Mouse (Mus musculus): ENCODE measurements around the gene Rfc4. TPM values are rescaled to one million over a fixed set of nuclear protein-coding genes. Genes with fewer than 3 reads are reported as not detected.

Gene Rfc4
- total and polyA plus RNA-seq, 2 experiments = 5.3 TPM; not detected in 1

DNA sequence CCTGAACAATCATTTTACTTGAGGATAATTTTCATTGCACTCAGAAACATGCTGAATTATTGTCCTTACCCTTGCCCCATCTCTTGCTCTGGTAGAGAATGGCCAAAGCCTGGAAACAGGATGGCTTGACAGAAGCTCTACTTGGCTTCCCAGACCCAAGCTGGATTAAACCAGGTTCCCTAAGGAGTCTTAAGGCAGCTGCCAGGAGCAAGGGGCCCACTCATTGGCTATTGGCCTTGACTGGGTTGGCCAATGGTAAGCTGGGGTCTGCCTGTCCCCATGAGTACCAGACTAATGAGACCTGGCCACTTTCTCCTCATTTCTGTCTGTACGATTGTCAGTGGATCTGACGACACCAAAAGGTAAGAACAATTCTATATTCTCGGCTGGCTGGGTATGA is 18.7 kb upstream of the Rfc4 start, which contains the start of gene Adipoq:
TSS of gene Adipoq (plus strand) at position 257 of the 400 bp plus-strand sequence.
- DNase-seq (ENCODE audit: extremely low read depth, low read depth, low spot score) = no peak
- WGBS = 95% methylated on average over 3 of the region's 3 CpGs
- Histone ChIP-seq H3K27ac (replicated peaks; ENCODE audit: insufficient read depth, low read depth, low read length) (no peak within 1 kb of the TSS), H3K9ac (ENCODE audit: low read depth, low read length) (no peak within 1 kb of the TSS), H3K36me3 (ENCODE audit: control insufficient read depth, insufficient read depth, low read length) (no peaks in the 10 kb centered on the region), H3K27me3 (ENCODE audit: control insufficient read depth, insufficient read depth, low read length) (no peaks in the 10 kb centered on the region), H3K4me3 (ENCODE audit: insufficient read depth, low read depth, low read length) (no peak within 1 kb of the TSS), H3K4me1 (ENCODE audit: control insufficient read depth, insufficient read depth, low read length) (peaks cover 21% of the 10 kb centered on the region), H3K79me2 (ENCODE audit: control insufficient read depth, insufficient read depth, low read length) (no peaks in the 10 kb centered on the region)
- TF ChIP-seq POLR2A (IDR thresholded peaks at IDR 0.05; ENCODE audit: extremely low read depth, insufficient read depth, low read length) (no peak), CTCF (IDR thresholded peaks at IDR 0.05; ENCODE audit: low read depth, low read length) (no peak)

DNA sequence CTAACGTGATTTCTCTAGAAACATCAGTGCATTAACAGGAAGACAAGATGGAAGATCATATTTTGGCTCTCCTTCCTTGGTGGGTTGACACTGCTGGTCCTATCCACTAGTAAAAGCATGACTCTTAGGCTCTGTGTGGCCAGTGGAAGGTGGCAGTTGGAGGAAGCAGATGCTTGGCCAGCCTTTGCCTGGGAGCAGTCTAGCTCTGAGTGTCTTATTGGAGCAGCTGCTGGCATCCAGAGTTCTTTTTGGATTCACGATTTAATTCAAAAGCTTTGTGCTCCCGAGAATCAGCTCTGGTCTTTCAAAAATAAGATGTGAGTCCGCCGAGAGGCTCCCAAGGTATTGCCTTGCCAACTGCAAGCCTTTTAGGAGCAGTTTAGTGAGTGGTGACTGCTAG is 17.7 kb upstream of the Rfc4 start:
- Histone ChIP-seq H3K27ac (replicated peaks; ENCODE audit: insufficient read depth, low read depth, low read length) (no peak overlapping the region), H3K36me3 (ENCODE audit: control insufficient read depth, insufficient read depth, low read length) (no peaks in the 10 kb centered on the region), H3K9ac (ENCODE audit: low read depth, low read length) (no peak overlapping the region), H3K4me1 (ENCODE audit: control insufficient read depth, insufficient read depth, low read length) (peaks cover 21% of the 10 kb centered on the region), H3K79me2 (ENCODE audit: control insufficient read depth, insufficient read depth, low read length) (no peaks in the 10 kb centered on the region), H3K27me3 (ENCODE audit: control insufficient read depth, insufficient read depth, low read length) (no peaks in the 10 kb centered on the region), H3K4me3 (ENCODE audit: insufficient read depth, low read depth, low read length) (no peak overlapping the region)
- DNase-seq (ENCODE audit: extremely low read depth, low read depth, low spot score) = no peak
- TF ChIP-seq CTCF (IDR thresholded peaks at IDR 0.05; ENCODE audit: low read depth, low read length) (no peak), POLR2A (IDR thresholded peaks at IDR 0.05; ENCODE audit: extremely low read depth, insufficient read depth, low read length) (no peak)
- 80% methylated on average over 5 of the region's 5 CpGs for WGBS

DNA sequence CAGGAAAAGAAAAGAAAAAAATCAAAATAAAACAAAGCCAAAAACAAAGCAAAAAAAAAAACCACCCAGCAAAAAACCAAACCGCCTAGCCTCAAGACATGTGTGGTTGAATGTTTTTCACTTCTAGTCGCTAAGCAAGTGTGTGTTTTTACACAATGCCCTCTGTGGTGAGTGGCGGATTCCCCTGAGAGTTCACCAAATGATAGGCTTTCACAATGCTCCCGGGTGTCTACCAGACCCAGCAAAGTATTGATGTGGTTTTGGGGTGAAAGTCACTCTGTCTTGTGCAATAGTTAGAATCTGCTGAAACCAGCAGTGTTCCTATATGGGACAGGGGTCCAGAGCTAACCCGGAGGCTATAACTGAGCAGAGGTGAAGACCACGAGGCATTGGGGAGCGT is 16.8 kb upstream of the Rfc4 start:
- no peak overlapping the region for H3K4me3 ChIP-seq (ENCODE audit: insufficient read depth, low read depth, low read length)
- peak overlapping the region; percentile 30 for H3K27ac ChIP-seq (replicated peaks; ENCODE audit: insufficient read depth, low read depth, low read length)
- no peaks in the 10 kb centered on the region for H3K79me2 ChIP-seq (ENCODE audit: control insufficient read depth, insufficient read depth, low read length)
- no peak overlapping the region for H3K9ac ChIP-seq (ENCODE audit: low read depth, low read length)
- WGBS = 29% methylated on average over 7 of the region's 7 CpGs
- TF ChIP-seq CTCF (IDR thresholded peaks at IDR 0.05; ENCODE audit: low read depth, low read length) (no peak), POLR2A (IDR thresholded peaks at IDR 0.05; ENCODE audit: extremely low read depth, insufficient read depth, low read length) (no peak)
- DNase-seq (ENCODE audit: extremely low read depth, low read depth, low spot score) = peak; percentile 92
- H3K36me3 ChIP-seq (ENCODE audit: control insufficient read depth, insufficient read depth, low read length) = no peaks in the 10 kb centered on the region
- H3K27me3 ChIP-seq (ENCODE audit: control insufficient read depth, insufficient read depth, low read length) = no peaks in the 10 kb centered on the region
- peaks cover 15% of the 10 kb centered on the region for H3K4me1 ChIP-seq (ENCODE audit: control insufficient read depth, insufficient read depth, low read length)

DNA sequence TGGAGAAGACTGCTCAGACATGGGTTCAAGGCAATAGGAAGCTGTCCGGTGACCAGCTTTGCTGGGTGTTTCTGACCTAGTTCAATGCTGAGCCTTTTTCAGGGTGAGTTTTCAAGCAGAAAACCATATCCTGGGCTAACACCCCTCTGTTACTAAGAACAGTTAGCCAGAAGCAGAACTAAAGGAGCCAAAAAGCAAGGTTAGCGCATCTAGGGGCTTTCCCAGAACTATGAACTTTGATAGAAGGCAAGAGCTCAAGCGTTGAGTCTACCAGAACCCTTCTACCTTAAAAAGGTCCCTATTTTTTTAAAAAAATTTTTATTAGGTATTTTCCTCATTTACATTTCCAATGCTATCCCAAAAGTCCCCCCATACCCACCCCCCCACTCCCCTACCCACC is 13.4 kb upstream of the Rfc4 start:
- Histone ChIP-seq H3K4me3 (ENCODE audit: insufficient read depth, low read depth, low read length) (no peak overlapping the region), H3K27me3 (ENCODE audit: control insufficient read depth, insufficient read depth, low read length) (no peaks in the 10 kb centered on the region), H3K4me1 (ENCODE audit: control insufficient read depth, insufficient read depth, low read length) (peaks cover 4% of the 10 kb centered on the region), H3K36me3 (ENCODE audit: control insufficient read depth, insufficient read depth, low read length) (no peaks in the 10 kb centered on the region), H3K79me2 (ENCODE audit: control insufficient read depth, insufficient read depth, low read length) (no peaks in the 10 kb centered on the region), H3K9ac (ENCODE audit: low read depth, low read length) (no peak overlapping the region), H3K27ac (replicated peaks; ENCODE audit: insufficient read depth, low read depth, low read length) (no peak overlapping the region)
- no peak for DNase-seq (ENCODE audit: extremely low read depth, low read depth, low spot score)
- WGBS = 92% methylated on average over 3 of the region's 3 CpGs
- TF ChIP-seq CTCF (IDR thresholded peaks at IDR 0.05; ENCODE audit: low read depth, low read length) (no peak), POLR2A (IDR thresholded peaks at IDR 0.05; ENCODE audit: extremely low read depth, insufficient read depth, low read length) (no peak)

DNA sequence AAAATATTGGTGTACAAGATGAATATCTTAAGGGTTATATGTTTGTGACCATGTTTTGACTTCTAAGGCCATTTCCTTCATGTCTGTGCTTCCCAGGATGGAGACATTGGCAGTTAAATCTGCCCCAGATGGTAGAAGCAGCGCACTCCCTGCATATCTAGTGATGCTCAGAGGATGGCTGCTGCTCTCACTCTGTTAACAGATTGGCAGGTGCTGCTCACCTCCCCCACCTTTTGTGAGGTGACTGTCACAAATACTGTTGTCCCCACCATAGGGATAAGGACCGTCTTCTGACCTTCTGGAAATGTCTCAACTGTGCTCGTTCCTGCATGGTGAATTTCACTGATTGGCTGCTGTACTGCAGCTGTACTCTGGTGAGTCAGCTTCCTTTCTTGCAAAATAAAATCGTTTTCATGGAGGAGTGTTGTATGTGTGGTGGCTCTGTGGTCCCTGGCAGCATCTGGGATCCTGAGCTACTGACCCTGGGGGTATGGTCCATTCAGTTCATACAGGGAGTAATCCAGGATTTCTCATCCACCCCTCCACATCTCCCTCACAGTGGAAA is 9.0 kb upstream of the Rfc4 start:
- no peaks in the 10 kb centered on the region for H3K36me3 ChIP-seq (ENCODE audit: control insufficient read depth, insufficient read depth, low read length)
- TF ChIP-seq CTCF (IDR thresholded peaks at IDR 0.05; ENCODE audit: low read depth, low read length) = no peak
- no peak for TF ChIP-seq POLR2A (IDR thresholded peaks at IDR 0.05; ENCODE audit: extremely low read depth, insufficient read depth, low read length)
- H3K4me3 ChIP-seq (ENCODE audit: insufficient read depth, low read depth, low read length) = no peak overlapping the region
- no peak for DNase-seq (ENCODE audit: extremely low read depth, low read depth, low spot score)
- whole genome bisulfite sequencing = 64% methylated on average over 4 of the region's 4 CpGs
- H3K27me3 ChIP-seq (ENCODE audit: control insufficient read depth, insufficient read depth, low read length) = no peaks in the 10 kb centered on the region
- no peaks in the 10 kb centered on the region for H3K79me2 ChIP-seq (ENCODE audit: control insufficient read depth, insufficient read depth, low read length)
- no peak overlapping the region for H3K27ac ChIP-seq (replicated peaks; ENCODE audit: insufficient read depth, low read depth, low read length)
- no peaks in the 10 kb centered on the region for H3K4me1 ChIP-seq (ENCODE audit: control insufficient read depth, insufficient read depth, low read length)
- H3K9ac ChIP-seq (ENCODE audit: low read depth, low read length) = no peak overlapping the region

DNA sequence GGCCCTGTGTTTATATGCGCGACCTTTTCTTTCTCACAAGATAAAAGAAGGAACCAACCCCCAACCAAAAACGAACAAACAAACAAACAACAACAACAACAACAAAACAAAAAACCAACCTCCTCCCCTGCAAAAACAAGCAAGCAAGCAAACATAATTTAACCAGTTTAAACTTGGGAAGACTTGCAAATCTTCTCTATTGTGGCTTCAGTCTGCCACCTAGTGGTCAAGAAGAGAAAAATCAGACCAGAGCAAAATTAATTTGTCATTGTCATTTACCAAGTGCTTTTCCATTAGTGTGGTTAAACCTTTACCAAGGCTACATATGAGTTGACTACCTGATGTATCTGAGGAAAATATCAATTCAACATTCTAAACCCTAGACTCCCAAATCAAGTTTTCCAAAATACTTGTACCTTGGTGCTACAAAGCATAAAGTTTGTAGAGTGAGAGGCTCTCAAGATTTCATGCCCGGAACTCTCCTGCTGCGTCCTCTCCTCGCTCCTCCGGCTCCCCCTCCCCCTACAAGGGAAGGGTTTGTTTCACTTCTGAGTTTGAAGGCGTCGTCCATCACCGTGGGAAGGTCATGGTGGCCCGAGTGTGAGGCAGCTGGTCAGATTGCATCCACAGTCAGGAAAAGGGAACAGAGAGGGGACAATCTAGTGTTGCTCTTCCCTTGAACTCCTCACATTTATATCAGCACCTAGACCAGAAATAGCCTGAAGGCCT is 8.0 kb upstream of the Rfc4 start:
- no peak for TF ChIP-seq POLR2A (IDR thresholded peaks at IDR 0.05; ENCODE audit: extremely low read depth, insufficient read depth, low read length)
- TF ChIP-seq CTCF (IDR thresholded peaks at IDR 0.05; ENCODE audit: low read depth, low read length) = peak; percentile 46
- DNase-seq (ENCODE audit: extremely low read depth, low read depth, low spot score) = peak; percentile 64
- Histone ChIP-seq H3K27ac (replicated peaks; ENCODE audit: insufficient read depth, low read depth, low read length) (no peak overlapping the region), H3K36me3 (ENCODE audit: control insufficient read depth, insufficient read depth, low read length) (no peaks in the 10 kb centered on the region), H3K4me3 (ENCODE audit: insufficient read depth, low read depth, low read length) (no peak overlapping the region), H3K9ac (ENCODE audit: low read depth, low read length) (no peak overlapping the region), H3K79me2 (ENCODE audit: control insufficient read depth, insufficient read depth, low read length) (no peaks in the 10 kb centered on the region), H3K27me3 (ENCODE audit: control insufficient read depth, insufficient read depth, low read length) (no peaks in the 10 kb centered on the region), H3K4me1 (ENCODE audit: control insufficient read depth, insufficient read depth, low read length) (peaks cover under 1% of the 10 kb centered on the region; the same call in 1 of the 2 replicates)
- WGBS = 26% methylated on average over 11 of the region's 11 CpGs
